Mouse (Mus musculus): ENCODE measurements around the gene Kazn. TPM values are rescaled to one million over a fixed set of nuclear protein-coding genes. Genes with fewer than 3 reads are reported as not detected.

The Kazn gene
- polyA plus RNA-seq, 1 experiment = not detected

DNA sequence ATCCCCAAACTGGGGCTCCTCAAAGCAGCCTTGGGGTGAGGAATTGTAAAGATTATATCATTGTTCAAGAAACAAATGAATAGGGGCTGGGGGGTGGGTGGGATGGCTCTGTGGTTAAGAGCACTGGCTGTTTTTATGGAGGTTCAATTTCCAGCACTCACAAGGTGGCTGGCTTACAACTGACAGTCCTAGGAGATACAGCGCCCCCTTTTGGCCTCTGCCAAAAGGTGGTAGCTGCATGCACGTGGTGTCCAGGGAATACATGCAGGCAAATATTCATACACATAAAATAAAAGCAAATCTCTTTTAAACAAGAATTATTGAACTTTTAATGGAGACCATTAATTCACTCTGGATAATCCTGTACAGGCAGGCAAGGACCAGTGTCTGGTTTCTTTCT is 36.0 kb upstream of the Kazn start:
- H3K79me2 ChIP-seq (ENCODE audit: control insufficient read depth, insufficient read depth) = no peaks in the 10 kb centered on the region
- no peak overlapping the region for H3K4me3 ChIP-seq (ENCODE audit: insufficient read depth, poor library complexity, severe bottlenecking)
- TF ChIP-seq CTCF (IDR thresholded peaks at IDR 0.05; ENCODE audit: control insufficient read depth, insufficient read depth, insufficient read length) (no peak), CEBPB (IDR thresholded peaks at IDR 0.05; ENCODE audit: low read depth) (no peak)
- no peaks in the 10 kb centered on the region for H3K79me3 ChIP-seq (ENCODE audit: low read depth)
- no peaks in the 10 kb centered on the region for H3K36me3 ChIP-seq (ENCODE audit: control insufficient read depth, insufficient read depth)
- H3K27me3 ChIP-seq (ENCODE audit: control insufficient read depth, insufficient read depth, insufficient read length) = no peaks in the 10 kb centered on the region
- no peak overlapping the region for H3ac ChIP-seq (ENCODE audit: control insufficient read depth, insufficient read length, low read depth)

DNA sequence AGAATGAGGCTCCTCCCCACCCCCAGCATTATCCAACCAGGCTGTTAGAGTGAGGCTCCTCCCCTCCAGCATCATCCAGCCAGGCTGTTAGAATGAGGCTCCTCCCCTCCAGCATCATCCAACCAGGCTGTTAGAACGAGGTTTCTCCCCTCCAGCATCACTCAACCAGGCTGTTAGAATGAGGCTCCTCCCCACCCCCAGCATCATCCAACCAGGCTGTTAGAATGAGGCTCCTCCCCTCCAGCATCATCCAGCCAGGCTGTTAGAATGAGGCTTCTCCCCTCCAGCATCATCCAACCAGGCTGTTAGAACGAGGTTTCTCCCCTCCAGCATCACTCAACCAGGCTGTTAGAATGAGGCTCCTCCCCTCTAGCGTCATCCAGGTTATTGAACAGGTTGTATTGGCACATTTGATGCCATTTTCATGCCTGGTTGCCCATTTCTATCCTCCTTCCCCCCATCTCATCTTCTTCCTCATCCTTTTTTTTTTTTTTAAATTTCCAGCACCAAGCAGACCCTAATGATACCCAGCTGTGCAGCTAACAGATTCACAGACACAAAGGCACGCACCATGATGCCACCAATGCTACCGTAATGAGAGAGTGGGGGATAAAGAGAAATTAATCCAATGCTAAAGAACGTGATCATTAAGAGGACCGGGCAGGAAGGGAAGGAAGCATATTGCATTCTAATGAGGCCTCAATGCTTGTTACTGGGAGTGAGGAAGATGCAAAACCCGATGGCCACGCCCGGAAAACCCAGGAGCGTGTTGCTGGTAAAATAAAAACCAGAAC is 35.4 kb upstream of the Kazn start:
- H3ac ChIP-seq (ENCODE audit: control insufficient read depth, insufficient read length, low read depth) = no peak overlapping the region
- no peaks in the 10 kb centered on the region for H3K79me3 ChIP-seq (ENCODE audit: low read depth)
- TF ChIP-seq CEBPB (IDR thresholded peaks at IDR 0.05; ENCODE audit: low read depth) (no peak), MYOG (IDR thresholded peaks at IDR 0.05; ENCODE audit: control insufficient read depth, extremely low read depth, insufficient read length) (no peak), MYOD1 (IDR thresholded peaks at IDR 0.05; ENCODE audit: control insufficient read depth, insufficient read length, low read depth) (no peak), CTCF (IDR thresholded peaks at IDR 0.05; ENCODE audit: control insufficient read depth, insufficient read depth, insufficient read length) (no peak), FOSL1 (IDR thresholded peaks at IDR 0.05; ENCODE audit: insufficient read depth, low read length, poor library complexity, severe bottlenecking) (no peak), MAX (IDR thresholded peaks at IDR 0.05) (no peak), USF1 (IDR thresholded peaks at IDR 0.05; ENCODE audit: low read depth) (no peak)
- no peaks in the 10 kb centered on the region for H3K27me3 ChIP-seq (ENCODE audit: control insufficient read depth, insufficient read depth, insufficient read length)
- no peaks in the 10 kb centered on the region for H3K36me3 ChIP-seq (ENCODE audit: control insufficient read depth, insufficient read depth)
- no peaks in the 10 kb centered on the region for H3K79me2 ChIP-seq (ENCODE audit: control insufficient read depth, insufficient read depth)
- H3K4me3 ChIP-seq (ENCODE audit: insufficient read depth, poor library complexity, severe bottlenecking) = no peak overlapping the region

DNA sequence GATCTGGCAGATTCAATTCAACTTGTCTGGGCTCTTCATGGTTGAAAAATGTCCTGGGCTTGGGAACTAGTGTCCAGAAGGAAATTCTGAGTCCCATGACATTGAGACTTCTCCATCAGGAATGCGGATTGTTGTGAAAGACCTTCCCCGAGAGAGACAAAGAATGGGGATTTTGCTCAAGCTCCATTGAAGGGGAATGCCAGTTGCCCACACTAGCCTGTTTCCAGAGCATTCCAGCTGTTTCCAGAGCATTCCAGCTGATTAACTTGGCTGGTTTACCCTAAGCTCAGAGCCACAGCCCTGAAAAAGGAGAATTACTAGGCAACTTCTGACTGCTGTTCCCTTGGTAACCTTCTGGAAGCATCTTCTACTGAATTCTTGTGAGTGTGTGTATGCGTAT is 32.3 kb upstream of the Kazn start:
- Histone ChIP-seq H3K4me3 (ENCODE audit: insufficient read depth, poor library complexity, severe bottlenecking) (no peak overlapping the region), H3K36me3 (ENCODE audit: control insufficient read depth, insufficient read depth) (no peaks in the 10 kb centered on the region), H3K79me2 (ENCODE audit: control insufficient read depth, insufficient read depth) (no peaks in the 10 kb centered on the region), H3K27me3 (ENCODE audit: control insufficient read depth, insufficient read depth, insufficient read length) (no peaks in the 10 kb centered on the region), H3ac (ENCODE audit: control insufficient read depth, insufficient read length, low read depth) (no peak overlapping the region), H3K79me3 (ENCODE audit: low read depth) (no peaks in the 10 kb centered on the region)
- TF ChIP-seq MYOG (IDR thresholded peaks at IDR 0.05; ENCODE audit: control insufficient read depth, extremely low read depth, insufficient read length) = no peak
- no peak for TF ChIP-seq MYOD1 (IDR thresholded peaks at IDR 0.05; ENCODE audit: control insufficient read depth, insufficient read length, low read depth)
- no peak for TF ChIP-seq FOSL1 (IDR thresholded peaks at IDR 0.05; ENCODE audit: insufficient read depth, low read length, poor library complexity, severe bottlenecking)
- no peak for TF ChIP-seq USF1 (IDR thresholded peaks at IDR 0.05; ENCODE audit: low read depth)
- no peak for TF ChIP-seq MAX (IDR thresholded peaks at IDR 0.05)
- TF ChIP-seq CTCF (IDR thresholded peaks at IDR 0.05; ENCODE audit: control insufficient read depth, insufficient read depth, insufficient read length) = no peak
- no peak for TF ChIP-seq CEBPB (IDR thresholded peaks at IDR 0.05; ENCODE audit: low read depth)

DNA sequence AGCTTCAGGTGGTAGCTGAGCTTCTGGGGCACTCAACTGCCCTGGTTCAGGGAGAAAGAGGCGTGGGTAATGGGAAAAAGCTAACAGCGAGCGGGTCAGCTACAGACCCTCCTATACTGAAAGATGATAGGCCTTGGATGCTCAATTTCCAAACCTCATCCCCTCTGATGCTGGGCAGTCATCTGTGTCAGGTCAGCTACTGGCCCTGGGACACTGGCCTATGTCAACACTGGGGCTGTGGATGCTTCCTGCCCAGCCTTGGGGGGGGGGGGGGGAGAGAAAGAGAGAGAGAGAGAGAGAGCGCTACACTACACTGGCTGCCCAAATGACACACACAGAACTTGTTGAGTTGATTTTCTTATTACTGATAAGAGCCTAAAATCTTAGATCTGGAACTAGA is 28.6 kb upstream of the Kazn start:
- Histone ChIP-seq H3ac (ENCODE audit: control insufficient read depth, insufficient read length, low read depth) (no peak overlapping the region), H3K27me3 (ENCODE audit: control insufficient read depth, insufficient read depth, insufficient read length) (no peaks in the 10 kb centered on the region), H3K79me2 (ENCODE audit: control insufficient read depth, insufficient read depth) (no peaks in the 10 kb centered on the region), H3K79me3 (ENCODE audit: low read depth) (no peaks in the 10 kb centered on the region), H3K4me3 (ENCODE audit: insufficient read depth, poor library complexity, severe bottlenecking) (no peak overlapping the region), H3K36me3 (ENCODE audit: control insufficient read depth, insufficient read depth) (no peaks in the 10 kb centered on the region)
- TF ChIP-seq CEBPB (IDR thresholded peaks at IDR 0.05; ENCODE audit: low read depth) (no peak), MYOG (IDR thresholded peaks at IDR 0.05; ENCODE audit: control insufficient read depth, extremely low read depth, insufficient read length) (no peak), MYOD1 (IDR thresholded peaks at IDR 0.05; ENCODE audit: control insufficient read depth, insufficient read length, low read depth) (no peak), FOSL1 (IDR thresholded peaks at IDR 0.05; ENCODE audit: insufficient read depth, low read length, poor library complexity, severe bottlenecking) (no peak), MAX (IDR thresholded peaks at IDR 0.05) (no peak), USF1 (IDR thresholded peaks at IDR 0.05; ENCODE audit: low read depth) (no peak)

DNA sequence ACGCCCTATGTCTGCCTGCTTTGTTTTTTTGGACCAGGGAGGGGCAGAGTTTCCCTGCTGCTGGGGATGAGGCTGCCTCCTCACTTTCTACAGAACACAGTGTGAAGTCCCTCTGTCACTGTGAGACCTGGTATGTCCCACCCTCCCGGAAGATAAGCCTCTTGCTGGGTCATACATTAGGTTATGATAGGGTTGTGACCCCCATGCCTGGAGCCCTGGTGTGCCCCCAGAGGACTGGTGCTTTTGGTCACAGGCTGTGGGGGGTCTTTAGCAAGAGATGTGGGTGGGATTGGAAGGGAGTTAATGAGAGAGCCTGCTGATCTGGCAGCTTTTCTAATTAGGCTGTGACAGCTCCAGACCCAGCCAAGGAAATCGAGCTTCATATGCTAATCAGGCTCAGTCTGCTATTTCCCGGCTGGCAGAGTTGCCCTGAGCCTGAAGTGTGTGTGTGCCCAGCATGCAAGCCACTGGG is 28.2 kb upstream of the Kazn start:
- Histone ChIP-seq H3K27me3 (ENCODE audit: control insufficient read depth, insufficient read depth, insufficient read length) (no peaks in the 10 kb centered on the region), H3K36me3 (ENCODE audit: control insufficient read depth, insufficient read depth) (no peaks in the 10 kb centered on the region), H3K79me2 (ENCODE audit: control insufficient read depth, insufficient read depth) (no peaks in the 10 kb centered on the region), H3K4me3 (ENCODE audit: insufficient read depth, poor library complexity, severe bottlenecking) (no peak overlapping the region), H3ac (ENCODE audit: control insufficient read depth, insufficient read length, low read depth) (no peak overlapping the region), H3K79me3 (ENCODE audit: low read depth) (no peaks in the 10 kb centered on the region)
- TF ChIP-seq MYOD1 (IDR thresholded peaks at IDR 0.05; ENCODE audit: control insufficient read depth, insufficient read length, low read depth) = no peak
- no peak for TF ChIP-seq MYOG (IDR thresholded peaks at IDR 0.05; ENCODE audit: control insufficient read depth, extremely low read depth, insufficient read length)
- TF ChIP-seq CEBPB (IDR thresholded peaks at IDR 0.05; ENCODE audit: low read depth) = no peak
- no peak for TF ChIP-seq CTCF (IDR thresholded peaks at IDR 0.05; ENCODE audit: control insufficient read depth, insufficient read depth, insufficient read length)
- TF ChIP-seq MAX (IDR thresholded peaks at IDR 0.05) = no peak
- TF ChIP-seq FOSL1 (IDR thresholded peaks at IDR 0.05; ENCODE audit: insufficient read depth, low read length, poor library complexity, severe bottlenecking) = no peak
- no peak for TF ChIP-seq USF1 (IDR thresholded peaks at IDR 0.05; ENCODE audit: low read depth)

DNA sequence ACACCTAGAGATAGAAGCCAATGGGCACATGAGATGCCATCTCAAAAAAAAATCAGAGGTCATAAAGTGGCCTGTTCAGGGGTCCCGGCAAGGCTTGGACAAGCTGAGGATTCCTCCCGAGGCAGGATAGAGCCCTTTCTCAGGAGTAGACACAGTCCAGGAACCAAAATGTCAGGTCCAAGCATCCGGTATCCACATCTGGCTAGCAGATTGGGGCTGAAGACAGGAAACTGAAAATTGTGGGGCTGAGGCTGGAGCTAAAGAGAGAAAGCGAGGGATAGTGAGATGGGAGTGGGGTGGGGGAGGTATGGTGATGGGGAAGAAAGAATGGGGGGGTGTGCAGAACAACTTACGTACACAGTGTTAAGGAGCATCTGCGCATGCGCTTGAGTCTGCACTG is 25.1 kb upstream of the Kazn start:
- Histone ChIP-seq H3K4me3 (ENCODE audit: insufficient read depth, poor library complexity, severe bottlenecking) (no peak overlapping the region), H3K79me2 (ENCODE audit: control insufficient read depth, insufficient read depth) (no peaks in the 10 kb centered on the region), H3ac (ENCODE audit: control insufficient read depth, insufficient read length, low read depth) (no peak overlapping the region), H3K36me3 (ENCODE audit: control insufficient read depth, insufficient read depth) (no peaks in the 10 kb centered on the region), H3K27me3 (ENCODE audit: control insufficient read depth, insufficient read depth, insufficient read length) (no peaks in the 10 kb centered on the region), H3K79me3 (ENCODE audit: low read depth) (no peaks in the 10 kb centered on the region)
- TF ChIP-seq FOSL1 (IDR thresholded peaks at IDR 0.05; ENCODE audit: insufficient read depth, low read length, poor library complexity, severe bottlenecking) = no peak
- TF ChIP-seq CTCF (IDR thresholded peaks at IDR 0.05; ENCODE audit: control insufficient read depth, insufficient read depth, insufficient read length) = no peak
- no peak for TF ChIP-seq MYOD1 (IDR thresholded peaks at IDR 0.05; ENCODE audit: control insufficient read depth, insufficient read length, low read depth)
- no peak for TF ChIP-seq CEBPB (IDR thresholded peaks at IDR 0.05; ENCODE audit: low read depth)
- TF ChIP-seq MYOG (IDR thresholded peaks at IDR 0.05; ENCODE audit: control insufficient read depth, extremely low read depth, insufficient read length) = no peak
- TF ChIP-seq MAX (IDR thresholded peaks at IDR 0.05) = no peak
- TF ChIP-seq USF1 (IDR thresholded peaks at IDR 0.05; ENCODE audit: low read depth) = no peak

All from C2C12 (cell line).